Mouse (Mus musculus): ENCODE results near the gene Dock8.
"Not testable (repeated sequence)": the region's sequence is repeated elsewhere in the genome, so short reads cannot be mapped to it uniquely, and the experiment has no call there.

The Dock8 gene

DNA sequence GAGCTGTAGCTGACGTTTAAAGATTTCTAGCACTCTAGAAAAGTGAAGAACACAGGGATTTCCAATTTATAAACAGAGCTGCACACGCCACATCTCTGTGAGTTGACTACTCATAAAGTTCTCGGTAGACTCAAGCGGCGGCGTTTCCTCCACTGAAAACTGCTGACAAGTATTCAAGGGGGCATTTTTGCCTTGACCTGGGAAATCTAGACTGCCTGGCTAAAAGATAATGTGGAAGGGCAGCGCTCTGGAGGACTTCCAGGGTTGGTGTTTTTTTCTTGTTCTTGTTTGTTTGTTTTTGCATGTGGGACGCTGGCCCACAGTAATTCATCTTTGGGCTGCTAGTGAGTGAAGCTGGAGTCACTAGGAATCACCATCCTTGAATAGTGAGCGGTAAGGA lies 819 bp downstream of the Dock8 start:
- no peak for DNase-seq

DNA sequence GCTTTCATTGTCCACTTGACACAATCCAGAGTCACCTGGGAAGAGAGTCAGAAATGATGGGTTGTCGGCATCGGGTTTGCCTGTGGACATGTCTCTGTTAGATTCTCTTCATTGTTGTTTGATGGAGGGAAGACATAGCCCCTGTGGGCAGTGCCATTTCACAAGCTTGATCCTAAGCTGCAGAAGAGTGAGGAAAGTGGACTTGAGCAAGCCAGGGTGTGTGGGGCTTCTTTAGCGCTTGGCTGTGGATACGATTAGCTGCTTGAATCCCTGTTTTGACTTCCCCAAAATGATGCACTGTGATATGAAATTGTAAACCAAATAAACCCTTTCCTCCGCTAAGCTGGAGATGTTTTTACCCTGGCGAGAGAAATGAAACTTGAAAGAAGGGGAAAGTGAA lies 2.7 kb downstream of the Dock8 start:
- no peak for DNase-seq

DNA sequence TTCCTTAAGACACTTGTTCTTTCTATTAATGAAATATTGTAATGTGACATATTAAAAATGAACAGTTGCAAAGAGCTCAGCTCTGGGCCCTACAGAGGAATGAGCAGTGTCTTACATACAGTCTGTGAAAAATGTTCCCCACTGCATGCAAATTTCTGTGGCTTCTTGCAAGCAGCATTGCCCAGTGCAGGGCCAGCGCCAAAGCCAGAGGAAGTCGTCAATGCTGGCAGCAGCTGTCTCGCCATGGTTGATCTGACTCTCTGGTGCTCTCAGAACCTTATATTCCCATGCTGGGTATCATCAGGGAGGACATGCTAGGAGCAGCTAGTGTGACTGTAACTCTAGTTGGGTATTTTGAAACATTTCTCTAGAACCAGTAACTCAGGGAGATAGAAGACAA lies 3.5 kb downstream of the Dock8 start:
- no peak for DNase-seq

DNA sequence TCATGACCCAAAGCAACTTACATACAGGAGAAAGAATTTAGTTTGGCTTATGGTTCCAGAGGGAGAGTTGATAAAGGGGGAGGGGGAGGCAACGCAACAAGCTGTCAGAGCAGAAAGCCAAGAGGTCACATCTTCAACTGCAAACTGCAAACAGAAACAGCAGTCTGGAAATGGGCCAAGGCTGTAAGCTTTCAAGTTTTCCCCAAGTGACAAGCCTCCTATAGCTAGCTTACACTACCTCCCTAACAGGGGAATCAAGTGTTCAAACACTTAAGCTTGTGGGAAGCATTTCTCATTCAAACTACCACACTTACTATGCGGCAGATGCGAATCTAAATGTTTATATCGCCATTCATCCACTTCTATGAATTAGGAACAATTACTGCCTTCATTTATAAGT lies 4.5 kb downstream of the Dock8 start:
- DNase-seq: no peak

DNA sequence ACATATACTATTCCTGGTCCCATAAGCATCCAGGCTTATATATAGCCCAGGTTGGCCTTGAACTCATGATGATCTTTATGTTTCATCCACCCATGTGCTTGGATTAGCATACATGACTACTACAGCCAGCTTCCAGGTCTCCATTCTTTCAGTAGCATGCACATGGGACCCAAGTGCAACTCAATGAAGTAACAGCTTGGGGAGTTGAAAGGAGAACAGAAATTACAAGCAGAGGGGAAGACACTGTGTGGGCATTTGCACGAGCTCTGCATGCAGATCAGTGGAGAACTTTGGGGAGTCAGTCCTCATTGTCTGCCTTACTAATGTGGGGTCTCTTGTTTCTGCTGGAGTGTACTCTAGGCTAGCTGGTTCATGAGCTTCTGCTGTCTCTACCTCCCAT lies 7.4 kb downstream of the Dock8 start:
- DNase-seq: no peak

DNA sequence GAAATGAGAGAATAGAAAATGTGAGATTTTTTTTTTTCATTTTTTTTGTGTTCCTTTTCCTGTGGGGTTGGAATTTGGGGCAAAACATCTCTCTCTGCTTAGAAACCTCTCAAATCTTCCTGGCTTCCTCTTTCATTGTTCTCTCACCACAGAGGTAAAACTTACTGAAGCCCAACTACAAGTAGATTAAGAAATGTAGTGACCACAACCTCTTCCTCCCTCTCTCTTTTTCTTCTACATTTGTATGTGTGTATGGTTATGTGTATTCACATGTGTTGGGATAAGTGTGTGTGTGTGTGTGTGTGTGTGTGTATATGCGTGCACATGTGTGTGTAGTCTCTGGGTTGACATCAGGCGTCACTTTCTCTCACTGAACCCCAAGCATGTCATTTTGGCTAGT lies 9.2 kb downstream of the Dock8 start:
- DNase-seq: no peak

DNA sequence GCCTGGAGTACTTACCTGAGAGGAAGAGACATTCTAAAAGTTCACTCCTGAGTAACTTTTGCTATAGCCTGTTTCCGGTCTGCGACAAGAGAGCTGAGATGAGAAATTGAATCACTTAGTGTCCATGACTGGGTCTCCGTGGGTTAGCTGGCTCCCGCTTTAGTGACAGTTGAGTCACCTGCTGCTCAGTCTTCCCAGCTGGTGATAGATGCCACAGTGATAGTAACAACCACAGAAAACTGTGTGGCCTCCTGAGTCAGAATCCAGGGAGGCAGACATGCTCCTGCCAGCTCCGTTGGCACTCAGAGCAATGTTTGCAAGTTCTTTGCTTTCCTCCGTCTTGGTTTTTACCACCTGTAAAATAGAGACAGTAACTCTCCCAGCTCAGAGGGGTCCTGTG lies 23.4 kb downstream of the Dock8 start:
- no peak for DNase-seq

DNA sequence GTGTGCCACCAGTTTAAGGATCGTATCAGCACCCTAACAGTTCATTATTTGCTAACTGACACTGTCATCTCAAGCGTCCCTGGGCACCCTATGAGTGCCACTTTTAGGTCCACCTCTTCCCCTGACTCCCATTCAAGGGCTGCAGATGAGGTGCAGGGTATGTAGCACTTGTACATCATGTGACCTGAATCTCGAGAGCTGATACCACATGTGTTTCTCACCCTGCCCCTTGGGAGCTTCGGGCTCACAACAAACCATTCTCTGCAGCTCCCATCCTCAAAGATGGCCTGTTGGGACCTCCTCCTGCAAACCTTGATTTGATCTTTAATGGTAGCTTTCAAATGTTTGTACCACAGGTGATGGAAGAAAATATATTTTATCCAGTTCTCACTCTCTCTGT lies 32.4 kb downstream of the Dock8 start:
- no peak for DNase-seq

DNA sequence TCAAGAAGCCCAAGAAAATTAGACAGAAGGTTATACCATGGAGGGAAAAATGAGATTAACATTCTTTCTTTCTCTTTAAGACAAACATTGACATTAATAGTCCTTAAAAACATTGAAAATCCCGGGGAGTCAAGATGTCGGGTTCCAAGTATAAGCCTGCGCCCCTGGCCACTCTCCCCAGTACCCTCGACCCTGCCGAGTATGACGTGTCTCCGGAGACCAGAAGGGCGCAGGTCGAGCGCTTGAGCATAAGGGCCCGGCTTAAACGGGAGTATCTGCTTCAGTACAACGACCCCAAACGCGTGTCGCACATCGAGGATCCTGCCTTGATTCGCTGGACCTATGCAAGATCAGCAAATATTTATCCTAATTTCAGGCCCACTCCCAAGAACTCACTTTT lies 33.7 kb downstream of the Dock8 start:
- not testable (repeated sequence) for DNase-seq

DNA sequence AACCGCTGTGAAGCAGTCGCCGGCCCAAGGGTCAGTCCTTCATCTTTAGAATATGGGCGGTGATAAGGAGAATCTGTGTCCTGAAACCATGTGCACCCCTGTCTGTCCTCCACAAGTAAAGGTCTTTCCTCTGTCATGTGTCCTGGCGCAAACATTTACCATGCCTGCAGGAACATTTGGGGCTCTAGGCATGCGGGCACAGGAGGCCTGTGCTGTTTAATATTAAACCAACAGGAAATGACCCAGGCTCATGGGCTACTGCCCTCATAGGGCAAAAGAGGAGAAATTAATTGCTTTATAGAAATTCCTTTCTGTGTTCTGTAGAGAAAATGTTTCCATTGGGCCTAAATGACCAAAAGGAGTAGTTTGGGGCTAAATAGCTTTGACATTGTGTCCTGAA lies 36.5 kb downstream of the Dock8 start:
- DNase-seq: no peak

DNA sequence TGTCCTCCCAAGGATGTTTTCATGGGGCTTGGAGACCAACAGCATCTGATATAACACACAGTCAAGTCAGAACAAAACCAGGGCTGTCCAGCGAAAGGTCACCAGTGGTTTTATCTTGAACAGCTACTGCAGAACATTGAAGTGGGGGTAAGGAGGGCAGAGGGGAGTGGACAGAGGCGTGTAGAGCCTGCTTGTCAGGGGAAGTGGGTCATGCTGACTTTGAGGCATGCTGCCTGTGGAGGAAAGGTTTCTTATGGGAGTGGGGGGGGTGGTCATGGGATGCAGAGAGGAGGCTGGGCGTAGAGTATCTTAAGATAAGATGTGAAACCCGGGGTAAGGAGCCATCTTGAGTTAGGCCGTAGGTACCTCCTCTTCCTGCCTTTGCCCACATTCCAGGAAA lies 37.5 kb downstream of the Dock8 start:
- DNase-seq: no peak

DNA sequence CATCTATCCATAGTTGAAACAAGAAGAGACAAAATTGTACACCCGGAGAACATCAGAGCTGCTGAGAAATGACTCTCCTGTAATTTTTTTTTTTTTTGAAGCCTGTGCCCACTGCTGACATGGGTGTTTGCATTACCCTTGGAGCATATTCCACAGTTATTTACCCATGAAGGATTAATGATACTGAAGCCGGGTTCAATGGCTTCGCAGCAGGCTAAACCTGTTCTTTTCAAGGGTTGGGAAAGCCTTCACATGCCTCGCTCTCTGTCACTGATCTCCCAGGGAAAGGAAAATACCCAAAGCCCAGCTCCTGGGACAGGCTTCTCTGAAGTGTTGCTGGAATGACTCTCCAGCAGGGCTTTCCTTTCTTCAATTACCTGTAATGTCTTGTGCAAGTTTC lies 37.9 kb downstream of the Dock8 start:
- DNase-seq: no peak

DNA sequence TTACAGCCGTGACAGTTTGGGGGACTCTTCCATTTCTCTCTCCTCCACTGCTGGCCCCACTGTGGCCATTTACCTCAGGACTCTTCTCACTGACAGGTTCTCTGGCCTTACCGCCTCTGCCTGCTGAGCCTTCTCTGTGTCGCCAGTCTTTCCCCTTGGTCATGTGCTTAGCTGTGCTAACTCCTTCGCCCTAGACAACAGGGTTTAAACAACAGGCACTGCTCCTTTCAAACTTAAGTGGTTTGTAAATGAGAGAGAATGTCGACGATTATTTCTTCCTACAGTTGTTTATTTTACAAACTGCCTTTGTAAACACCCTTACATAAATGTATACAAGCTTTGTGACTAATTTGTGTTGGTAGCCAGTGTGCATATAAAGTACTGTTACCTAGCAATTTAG lies 39.0 kb downstream of the Dock8 start:
- DNase-seq: no peak

DNA sequence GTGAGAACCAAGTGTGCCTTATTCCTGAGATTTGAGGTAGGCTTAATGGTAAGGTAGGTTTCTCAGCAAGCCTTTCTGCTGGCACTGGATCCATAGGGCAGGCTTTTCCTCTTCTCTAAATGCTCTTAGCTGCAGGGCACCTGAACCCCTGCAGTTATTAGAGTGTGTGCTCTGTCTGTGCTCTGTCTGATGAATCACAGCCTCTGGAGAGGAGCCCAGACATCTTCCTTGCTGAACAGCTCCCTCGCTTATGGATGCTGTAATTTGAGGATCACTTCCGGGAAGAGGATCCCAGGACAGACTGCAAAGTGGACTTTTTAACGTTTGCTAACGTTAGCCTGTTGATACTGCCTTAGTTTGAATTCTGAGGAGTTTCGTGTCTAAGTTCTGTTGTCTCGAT lies 41.9 kb downstream of the Dock8 start:
- DNase-seq: peak in 1 of 2 experiments; percentile 7

DNA sequence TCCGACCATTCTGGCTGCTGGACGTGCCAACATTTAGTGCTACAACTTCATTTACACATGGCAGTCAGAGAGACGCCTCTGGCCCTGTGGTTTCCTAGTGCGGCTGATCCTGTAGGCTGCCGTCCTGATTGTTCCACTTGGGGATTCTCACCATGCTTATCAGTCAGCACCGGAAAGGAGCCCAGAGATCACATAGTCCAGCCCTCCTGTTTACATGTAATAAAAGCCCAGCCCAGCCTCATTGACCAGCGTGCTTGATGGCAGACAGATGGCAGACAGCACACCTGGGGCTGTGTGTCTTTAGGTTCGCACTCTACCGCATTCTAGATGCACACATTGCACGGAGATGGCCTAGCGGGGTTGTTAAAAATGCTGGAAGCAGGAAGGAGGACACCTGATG lies 43.6 kb downstream of the Dock8 start:
- no peak for DNase-seq

DNA sequence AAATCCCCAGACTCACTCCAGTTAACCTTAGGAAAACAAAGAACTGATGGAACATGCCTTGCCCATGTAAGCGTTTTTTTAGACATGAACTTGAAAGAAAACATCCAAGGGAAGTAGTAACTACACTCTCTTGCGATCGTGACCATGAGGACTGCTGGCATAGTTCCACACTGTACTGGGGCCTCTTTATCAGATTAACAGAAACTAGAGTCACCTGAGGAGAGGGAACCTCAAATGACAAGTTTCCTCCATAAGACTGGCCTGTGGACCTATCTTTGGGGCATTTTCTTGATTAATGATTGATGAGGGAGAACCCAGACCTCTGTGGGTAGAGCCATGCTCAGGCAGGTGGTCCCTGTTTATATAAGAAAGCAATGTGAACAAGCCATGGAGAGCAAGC lies 44.7 kb downstream of the Dock8 start:
- no peak for DNase-seq

DNA sequence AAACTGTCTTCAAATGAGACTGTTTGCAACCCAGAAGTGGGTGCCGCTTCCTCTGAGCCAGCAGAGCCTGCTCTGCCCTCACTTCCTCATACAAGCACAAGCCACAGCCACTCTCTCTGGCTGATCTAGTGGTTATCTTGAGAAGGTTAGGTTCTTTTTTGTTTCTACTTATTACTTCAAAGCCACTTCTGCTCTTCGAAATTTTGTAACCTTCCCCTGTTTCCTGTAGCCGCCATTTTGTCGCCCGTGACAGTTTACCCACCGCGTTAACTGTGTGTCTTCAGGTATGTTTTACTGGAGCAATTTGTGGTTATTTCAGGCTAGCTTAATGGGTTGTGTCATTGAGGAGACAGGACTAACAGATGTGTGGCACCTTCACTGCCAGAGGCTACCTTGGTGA lies 53.0 kb downstream of the Dock8 start:
- DNase-seq: no peak

DNA sequence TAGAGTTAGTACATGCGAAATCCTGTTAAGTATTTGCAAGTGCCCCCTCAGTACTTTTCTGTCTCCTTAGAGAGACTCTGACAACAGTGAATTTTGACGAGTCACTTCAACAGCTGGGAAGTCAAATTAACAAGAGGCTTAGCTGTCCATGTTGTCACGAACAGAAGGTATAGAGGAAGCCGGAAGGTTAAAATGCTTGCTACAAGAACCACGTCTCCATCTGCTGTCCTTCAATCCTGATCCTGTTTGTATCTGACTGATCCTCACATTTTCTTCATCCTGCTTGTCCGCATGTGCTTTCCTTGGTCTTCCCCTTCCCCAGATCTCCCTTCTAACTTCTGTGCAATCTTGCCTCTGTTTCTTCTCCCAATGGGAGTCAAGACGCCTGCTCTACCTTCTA lies 53.8 kb downstream of the Dock8 start:
- no peak for DNase-seq

DNA sequence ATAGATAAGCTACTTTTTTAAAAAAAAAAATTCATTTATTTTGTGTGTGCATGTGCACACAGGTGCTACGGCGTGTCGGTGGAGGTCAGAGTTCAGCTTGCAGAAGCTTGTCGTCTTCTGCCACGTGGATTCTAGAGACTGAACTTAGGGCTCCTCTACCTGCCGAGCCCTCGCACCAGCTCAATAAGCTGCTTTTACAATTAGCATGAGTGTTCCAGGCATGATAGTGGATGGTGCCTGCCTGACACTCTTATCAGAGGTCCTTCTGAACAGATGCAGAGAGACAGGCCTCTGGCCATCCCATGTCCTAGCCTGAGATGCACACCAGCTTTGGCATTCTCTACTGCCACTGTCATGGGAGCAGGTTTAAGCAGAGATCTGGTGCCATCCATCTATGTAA lies 55.7 kb downstream of the Dock8 start:
- DNase-seq: no peak

DNA sequence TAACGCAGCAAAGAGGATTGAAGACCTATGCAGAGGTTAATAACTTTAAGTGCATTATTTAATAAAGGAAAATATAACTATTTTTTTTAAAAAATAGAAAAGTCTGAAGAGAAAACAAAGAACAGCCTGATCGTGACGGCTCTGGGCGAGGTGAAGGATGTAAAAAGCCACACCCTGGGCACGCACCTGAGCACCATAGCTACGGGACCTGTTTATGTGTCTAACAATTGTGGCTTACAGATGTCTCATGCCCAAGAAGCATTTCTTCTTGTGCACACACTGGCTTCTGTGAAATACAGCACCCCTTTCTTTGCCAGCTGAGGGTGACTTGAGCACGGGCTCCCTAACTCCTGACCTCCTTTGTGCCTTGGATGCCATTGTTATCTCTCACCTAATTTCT lies 56.2 kb downstream of the Dock8 start:
- no peak for DNase-seq

DNA sequence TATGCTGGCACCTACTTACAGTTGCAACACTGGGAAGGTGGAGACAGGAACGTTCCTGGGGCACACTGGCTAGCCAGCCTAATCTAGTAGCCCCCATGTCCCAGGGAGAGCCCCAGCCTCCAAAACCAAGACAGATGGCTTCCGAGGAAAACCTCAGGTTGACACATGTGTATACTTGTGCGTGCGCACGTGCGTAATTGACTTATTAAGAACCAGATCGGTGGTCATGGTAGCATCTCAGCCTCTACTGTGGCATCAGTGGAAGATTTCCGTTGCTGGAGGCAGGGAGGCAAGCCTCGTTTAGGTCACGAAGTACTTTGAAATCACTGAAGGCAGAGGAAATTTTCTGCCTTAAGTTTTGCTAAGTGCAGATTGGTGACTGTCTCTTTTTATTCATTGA lies 56.9 kb downstream of the Dock8 start:
- no peak for DNase-seq

DNA sequence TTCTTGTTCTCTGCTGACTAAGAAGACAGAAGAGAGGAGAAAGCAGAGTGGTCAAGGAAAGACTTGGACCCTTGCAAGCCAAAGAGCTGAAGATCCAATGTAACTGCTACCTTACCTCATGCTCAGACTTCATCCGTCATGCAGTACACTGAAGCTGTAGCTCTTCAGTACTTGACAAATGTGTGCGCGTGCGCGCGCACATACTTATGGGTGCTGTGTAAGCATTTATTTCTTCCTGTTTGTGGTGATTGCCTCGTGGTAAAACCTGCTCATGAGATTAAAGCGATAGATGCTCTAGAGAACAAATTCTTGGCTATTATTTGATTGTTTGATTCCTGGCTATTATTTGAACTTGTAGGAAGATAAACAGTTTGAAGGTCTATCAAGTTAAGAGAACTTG lies 58.5 kb downstream of the Dock8 start:
- DNase-seq: no peak

DNA sequence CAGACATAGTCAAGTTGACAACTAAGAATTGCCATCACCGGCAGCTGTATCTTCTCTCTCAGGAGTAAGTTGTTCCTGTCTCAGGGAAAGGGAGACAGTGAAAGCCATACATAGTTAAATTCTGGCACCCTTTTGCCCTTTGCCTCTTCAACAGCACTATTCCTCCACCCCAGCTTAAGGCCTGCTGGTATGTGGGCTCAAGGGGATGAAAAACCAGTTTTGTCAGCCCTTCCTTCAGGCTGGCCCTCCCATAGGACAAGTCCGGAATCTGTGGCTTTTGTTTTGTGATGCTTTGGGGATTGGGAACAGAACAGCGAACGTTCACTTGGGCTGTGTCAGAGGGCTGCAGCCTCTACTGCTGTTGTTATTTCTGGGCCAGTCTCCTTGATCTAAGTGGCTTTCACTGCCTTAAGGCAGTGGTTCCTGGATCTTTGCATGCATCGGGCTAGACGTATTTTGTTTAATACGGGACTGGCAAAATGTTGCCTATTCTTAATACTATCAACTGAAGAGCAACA lies 60.6 kb downstream of the Dock8 start:
- no peak for DNase-seq

DNA sequence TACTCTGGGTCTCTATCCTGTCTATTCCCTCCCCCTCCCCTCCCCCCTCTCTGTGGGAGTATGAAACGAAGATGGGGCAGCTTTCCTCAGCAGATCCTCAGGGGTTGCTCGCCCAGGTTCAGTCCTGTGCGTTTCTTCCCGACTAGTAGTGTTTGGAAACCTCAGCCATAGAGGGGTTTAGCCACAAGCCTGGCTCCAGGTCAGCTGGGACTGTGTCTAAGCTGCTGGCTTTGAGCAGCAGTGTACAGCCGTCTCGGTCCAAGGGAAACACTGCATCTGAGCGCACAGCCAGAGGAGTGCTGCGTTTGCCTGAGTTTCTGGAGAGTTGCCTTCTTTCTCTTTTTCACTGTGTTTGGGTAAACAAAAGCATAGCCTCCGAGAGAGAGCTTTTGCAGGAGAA lies 61.0 kb downstream of the Dock8 start:
- peak; percentile 9 to 19 for DNase-seq

DNA sequence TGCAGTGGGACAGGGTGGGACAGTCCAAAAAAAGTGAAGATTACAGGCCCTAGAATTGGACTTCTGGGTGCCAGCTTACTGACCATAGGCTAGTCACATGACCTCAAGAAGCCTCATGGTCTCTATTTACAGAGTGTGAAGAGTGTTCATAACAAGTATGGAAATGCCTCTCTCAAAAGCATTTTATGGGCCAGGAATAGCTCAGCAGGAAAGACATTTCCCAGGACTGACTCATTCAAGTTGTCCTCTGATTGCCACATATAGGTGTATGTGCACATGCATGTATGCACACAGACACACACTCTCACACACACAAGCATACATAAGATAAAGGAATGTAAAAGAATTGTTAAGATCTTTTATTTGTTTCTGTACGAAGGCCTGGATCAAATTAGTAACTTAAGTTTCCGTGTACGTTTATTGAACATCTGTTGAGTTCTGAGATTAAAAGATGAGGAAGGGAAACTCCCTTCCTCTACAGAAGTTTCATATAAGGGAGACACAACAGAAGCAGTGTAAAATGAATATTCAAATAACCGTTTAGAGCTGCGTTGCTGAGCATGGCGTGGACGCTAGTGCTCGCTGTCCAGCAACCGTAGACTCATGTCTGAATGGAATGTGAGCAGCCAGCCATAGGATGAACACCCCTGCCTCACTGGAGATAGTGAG lies 63.0 kb downstream of the Dock8 start:
- no peak for DNase-seq

DNA sequence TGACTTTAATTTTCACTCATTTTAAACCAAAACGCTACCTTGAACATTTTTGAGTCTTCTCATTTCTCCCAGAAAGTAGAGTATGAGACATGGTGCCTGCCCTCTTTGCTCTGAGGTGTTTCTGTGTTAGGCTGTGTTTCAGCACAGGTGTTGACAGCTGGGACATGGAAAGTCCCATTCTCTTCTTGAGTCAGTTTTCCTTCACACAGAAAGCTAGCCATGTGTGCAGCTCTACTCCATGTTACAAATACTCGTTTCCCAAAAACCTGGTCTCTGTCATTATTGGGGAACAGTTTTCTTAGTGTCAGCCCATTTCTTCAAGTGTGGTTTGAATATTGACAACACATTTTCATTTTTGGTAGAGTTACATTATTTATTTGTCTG lies 63.5 kb downstream of the Dock8 start:
- no peak for DNase-seq
